Mouse (Mus musculus): ENCODE data around the gene Bend7. TPM values are rescaled to one million over a fixed set of nuclear protein-coding genes. Genes with fewer than 3 reads are reported as not detected.

Bend7 gene
- polyA plus RNA-seq (2012; rRNA removed), result 0.49 and 0.51 TPM in 2 replicates

DNA sequence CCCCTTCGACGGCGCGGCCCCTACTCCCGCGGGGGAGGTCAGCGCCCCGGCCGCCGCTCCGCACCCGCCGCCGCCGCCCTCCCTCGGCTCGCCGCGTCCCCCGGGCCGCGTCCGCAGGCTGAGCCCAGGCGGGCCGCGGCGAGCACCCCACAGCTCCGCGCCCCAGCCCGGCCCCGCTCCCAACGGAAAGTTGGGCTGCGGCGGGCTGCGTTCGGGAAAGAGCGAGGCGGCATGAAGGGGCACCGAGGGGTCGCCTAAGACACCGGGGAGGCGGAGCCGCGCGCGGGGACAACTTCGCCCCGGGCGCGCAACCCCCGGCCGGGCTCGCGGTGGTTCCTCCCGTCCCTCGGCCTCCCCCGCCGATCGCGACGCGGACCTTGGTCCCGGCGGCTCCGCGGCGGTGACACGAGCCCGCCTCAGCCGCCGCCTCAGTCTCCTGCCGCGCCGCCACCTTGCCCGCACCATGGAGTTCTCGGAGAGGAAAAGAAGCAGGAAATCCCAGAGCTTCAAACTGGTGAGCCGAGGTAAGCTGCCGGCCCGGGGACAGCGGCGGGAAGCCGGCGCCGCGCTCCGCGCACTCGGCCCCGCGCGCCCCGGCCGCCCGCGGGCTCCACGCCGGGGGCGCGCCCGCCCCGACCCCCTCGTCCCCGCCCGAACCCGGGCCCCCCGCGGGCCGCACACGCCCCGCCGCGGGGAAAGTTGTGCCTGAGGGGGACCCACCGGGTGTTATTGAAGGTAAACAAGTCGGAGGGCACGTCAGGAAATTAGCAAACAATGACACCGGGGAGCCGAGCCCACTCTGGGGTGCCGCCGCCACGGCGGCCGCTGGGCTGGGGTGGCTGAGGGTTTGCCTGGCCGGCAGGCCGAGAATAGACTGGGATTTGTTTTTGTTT lies at the start of gene Bend7:
Gene Bend7 (plus strand): TSS at position 63 of the 893 bp plus-strand sequence.
- Histone ChIP-seq H3K27me3 (ENCODE audit: control insufficient read depth, insufficient read depth, low read length) (peaks cover 3% of the 10 kb centered on the region), H3K27ac (ENCODE audit: control insufficient read depth, insufficient read depth, low read depth, low read length) (no peak within 1 kb of the TSS), H3K4me3 (ENCODE audit: control insufficient read depth, low read depth, low read length) (peak within 1 kb of the TSS; percentile 76), H3K36me3 (ENCODE audit: control insufficient read depth, insufficient read depth, low read length) (no peaks in the 10 kb centered on the region), H3K4me1 (ENCODE audit: control insufficient read depth, insufficient read depth, low read length) (peaks cover 7% of the 10 kb centered on the region)
- TF ChIP-seq POLR2A (IDR thresholded peaks at IDR 0.05; ENCODE audit: control insufficient read depth, low read depth, low read length) (no peak), CTCF (IDR thresholded peaks at IDR 0.05; ENCODE audit: control insufficient read depth, insufficient read depth, insufficient replicate concordance, low read depth, low read length) (no peak)

GRCm38 (mm10) chr2:4668626-4669025 lies 49.0 kb upstream of the Bend7 start:
- Histone ChIP-seq H3K36me3 (ENCODE audit: control insufficient read depth, insufficient read depth, low read length) (no peaks in the 10 kb centered on the region), H3K4me3 (ENCODE audit: control insufficient read depth, low read depth, low read length) (no peak overlapping the region), H3K27me3 (ENCODE audit: control insufficient read depth, insufficient read depth, low read length) (no peaks in the 10 kb centered on the region), H3K4me1 (ENCODE audit: control insufficient read depth, insufficient read depth, low read length) (no peaks in the 10 kb centered on the region), H3K27ac (ENCODE audit: control insufficient read depth, insufficient read depth, low read depth, low read length) (no peak overlapping the region)
- TF ChIP-seq CTCF (IDR thresholded peaks at IDR 0.05; ENCODE audit: control insufficient read depth, insufficient read depth, insufficient replicate concordance, low read depth, low read length) (no peak), POLR2A (IDR thresholded peaks at IDR 0.05; ENCODE audit: control insufficient read depth, low read depth, low read length) (no peak)

- Histone ChIP-seq H3K27ac (ENCODE audit: control insufficient read depth, insufficient read depth, low read depth, low read length) (no peak overlapping the region), H3K36me3 (ENCODE audit: control insufficient read depth, insufficient read depth, low read length) (no peaks in the 10 kb centered on the region), H3K4me1 (ENCODE audit: control insufficient read depth, insufficient read depth, low read length) (no peaks in the 10 kb centered on the region), H3K4me3 (ENCODE audit: control insufficient read depth, low read depth, low read length) (no peak overlapping the region), H3K27me3 (ENCODE audit: control insufficient read depth, insufficient read depth, low read length) (no peaks in the 10 kb centered on the region)
- TF ChIP-seq CTCF (IDR thresholded peaks at IDR 0.05; ENCODE audit: control insufficient read depth, insufficient read depth, insufficient replicate concordance, low read depth, low read length) (no peak), POLR2A (IDR thresholded peaks at IDR 0.05; ENCODE audit: control insufficient read depth, low read depth, low read length) (no peak)
Observed at GRCm38 (mm10) chr2:4669701-4670100, 47.9 kb upstream of the Bend7 start.

DNA sequence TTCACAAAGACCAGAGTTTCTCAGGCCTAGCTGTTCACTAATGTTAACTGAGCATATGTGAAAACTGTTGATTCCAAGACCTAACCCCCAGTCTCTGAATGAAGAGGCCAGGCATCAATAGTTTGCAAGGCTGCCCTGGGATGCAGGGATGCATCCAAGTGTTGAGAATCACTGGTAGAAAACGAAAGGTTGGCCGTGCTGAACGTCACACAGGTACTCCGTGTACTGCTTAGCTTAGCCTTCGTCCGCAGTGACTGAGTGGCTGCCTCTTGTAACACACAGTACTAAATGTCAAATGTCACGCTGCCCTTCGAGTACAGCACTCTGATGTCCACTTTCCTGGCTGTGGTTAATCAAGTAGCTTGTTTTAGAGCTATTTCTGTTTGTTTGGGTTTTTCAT lies 46.0 kb upstream of the Bend7 start:
- no peak overlapping the region for H3K4me3 ChIP-seq (ENCODE audit: control insufficient read depth, low read depth, low read length)
- TF ChIP-seq CTCF (IDR thresholded peaks at IDR 0.05; ENCODE audit: control insufficient read depth, insufficient read depth, insufficient replicate concordance, low read depth, low read length) (no peak), POLR2A (IDR thresholded peaks at IDR 0.05; ENCODE audit: control insufficient read depth, low read depth, low read length) (no peak)

GRCm38 (mm10) chr2:4679886-4680285 lies 37.7 kb upstream of the Bend7 start:
- H3K36me3 ChIP-seq (ENCODE audit: control insufficient read depth, insufficient read depth, low read length), result no peaks in the 10 kb centered on the region
- no peaks in the 10 kb centered on the region for H3K27me3 ChIP-seq (ENCODE audit: control insufficient read depth, insufficient read depth, low read length)
- no peak overlapping the region for H3K4me3 ChIP-seq (ENCODE audit: control insufficient read depth, low read depth, low read length)
- TF ChIP-seq CTCF (IDR thresholded peaks at IDR 0.05; ENCODE audit: control insufficient read depth, insufficient read depth, insufficient replicate concordance, low read depth, low read length) (no peak), POLR2A (IDR thresholded peaks at IDR 0.05; ENCODE audit: control insufficient read depth, low read depth, low read length) (no peak)
- H3K4me1 ChIP-seq (ENCODE audit: control insufficient read depth, insufficient read depth, low read length), result no peaks in the 10 kb centered on the region
- no peak overlapping the region for H3K27ac ChIP-seq (ENCODE audit: control insufficient read depth, insufficient read depth, low read depth, low read length)

More for the DNA sequence above, 46.0 kb upstream of the Bend7 start:
- Histone ChIP-seq H3K36me3 (ENCODE audit: control insufficient read depth, insufficient read depth, low read length) (no peaks in the 10 kb centered on the region), H3K4me1 (ENCODE audit: control insufficient read depth, insufficient read depth, low read length) (no peaks in the 10 kb centered on the region), H3K27me3 (ENCODE audit: control insufficient read depth, insufficient read depth, low read length) (no peaks in the 10 kb centered on the region), H3K27ac (ENCODE audit: control insufficient read depth, insufficient read depth, low read depth, low read length) (no peak overlapping the region)

DNA sequence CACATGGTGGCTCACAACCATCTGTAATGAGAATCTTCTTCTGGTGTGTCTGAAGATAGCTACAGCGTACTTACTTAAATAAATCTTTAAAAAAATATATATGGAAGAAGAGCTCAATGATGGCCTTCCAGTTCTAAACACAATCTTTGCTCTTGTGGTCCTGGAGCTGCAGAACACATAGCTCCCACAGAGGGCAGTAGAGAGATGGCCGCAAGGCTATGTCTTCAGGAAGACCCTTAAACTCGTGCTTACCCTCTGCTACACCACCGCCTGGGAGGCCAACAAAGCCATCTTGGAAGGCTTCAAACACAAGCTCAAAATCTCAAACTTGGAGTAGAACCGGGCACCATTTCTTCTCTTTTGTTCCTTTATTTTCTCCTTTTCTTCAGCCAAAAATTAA lies 6.4 kb upstream of the Bend7 start:
- Histone ChIP-seq H3K4me3 (ENCODE audit: control insufficient read depth, low read depth, low read length) (no peak overlapping the region), H3K36me3 (ENCODE audit: control insufficient read depth, insufficient read depth, low read length) (no peaks in the 10 kb centered on the region), H3K27ac (ENCODE audit: control insufficient read depth, insufficient read depth, low read depth, low read length) (no peak overlapping the region), H3K27me3 (ENCODE audit: control insufficient read depth, insufficient read depth, low read length) (no peaks in the 10 kb centered on the region), H3K4me1 (ENCODE audit: control insufficient read depth, insufficient read depth, low read length) (peaks cover 2% of the 10 kb centered on the region; the same call in 1 of the 2 replicates)
- peak; percentile 24; the same call in 1 of the 2 replicates for TF ChIP-seq CTCF (IDR thresholded peaks at IDR 0.05; ENCODE audit: control insufficient read depth, insufficient read depth, insufficient replicate concordance, low read depth, low read length)
- TF ChIP-seq POLR2A (IDR thresholded peaks at IDR 0.05; ENCODE audit: control insufficient read depth, low read depth, low read length), result no peak

DNA sequence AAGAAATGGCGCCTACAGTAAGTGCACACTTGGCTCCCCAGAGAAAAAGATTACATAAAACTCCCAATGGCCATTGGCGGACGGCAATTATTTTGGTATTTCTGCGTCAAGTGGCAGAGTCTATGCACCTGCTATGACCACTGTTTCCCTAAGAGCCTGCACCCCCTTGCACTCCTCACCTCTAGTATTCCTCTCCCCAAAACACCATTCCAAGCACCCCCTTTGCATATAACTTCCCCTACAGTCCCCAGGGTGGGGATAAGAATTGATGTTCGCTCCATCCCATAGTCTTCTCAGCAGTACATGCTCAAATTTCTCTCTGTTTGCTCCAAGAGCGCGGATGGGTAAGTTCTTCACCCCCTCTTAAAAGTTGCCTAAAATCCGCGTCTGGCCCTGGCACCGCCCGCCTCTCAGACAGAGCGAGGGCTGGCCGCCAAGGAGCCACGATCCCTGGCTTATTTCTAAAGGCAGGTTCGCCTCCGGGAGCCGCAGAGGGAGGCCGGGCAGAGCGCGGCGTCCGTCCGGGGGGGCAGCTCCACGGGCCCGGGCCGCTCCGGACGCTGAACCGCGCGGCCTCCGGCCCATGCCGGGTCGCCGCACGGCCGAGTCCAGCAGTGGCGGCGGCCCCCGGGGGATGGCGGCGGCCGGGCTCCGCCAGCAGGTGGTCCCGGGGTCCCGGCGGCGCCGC lies 406 bp upstream of the Bend7 start:
- Histone ChIP-seq H3K36me3 (ENCODE audit: control insufficient read depth, insufficient read depth, low read length) (no peaks in the 10 kb centered on the region), H3K4me1 (ENCODE audit: control insufficient read depth, insufficient read depth, low read length) (peaks cover 7% of the 10 kb centered on the region), H3K27ac (ENCODE audit: control insufficient read depth, insufficient read depth, low read depth, low read length) (no peak overlapping the region), H3K4me3 (ENCODE audit: control insufficient read depth, low read depth, low read length) (peak overlapping the region; percentile 76), H3K27me3 (ENCODE audit: control insufficient read depth, insufficient read depth, low read length) (peaks cover 3% of the 10 kb centered on the region)
- TF ChIP-seq POLR2A (IDR thresholded peaks at IDR 0.05; ENCODE audit: control insufficient read depth, low read depth, low read length) (no peak), CTCF (IDR thresholded peaks at IDR 0.05; ENCODE audit: control insufficient read depth, insufficient read depth, insufficient replicate concordance, low read depth, low read length) (no peak)

All from testis, adult 2 months (tissue).